Mouse (Mus musculus) bone marrow macrophage, adult 2 months (primary cell): ENCODE measurements at regions not wholly inside any gene's neighbourhood (a gene's known extent, or its start where the extent isn't known, plus 50 kb on each side); places are given as distances from the start of the nearest gene placed in this dataset.

ENCODE experiments used
- CTCF ChIP-seq: IDR thresholded peaks from 2 replicates; pipeline ENCODE4 v1.5.1; 2012; ENCODE audit warnings: low read depth, mild to moderate bottlenecking, low read length, moderate library complexity
- POLR2A ChIP-seq: IDR thresholded peaks from 2 replicates; pipeline ENCODE4 v1.6.1; 2012; ENCODE audit warnings: mild to moderate bottlenecking, low read depth, low read length, borderline replicate concordance

- TF ChIP-seq POLR2A (no peak), CTCF (no peak)
These were observed 265.8 kb upstream of the Klf4 start for GRCm38 (mm10) chr4:55798099-55798498.
